Mouse (Mus musculus) midbrain, embryonic 16.5 days (tissue): ENCODE measurements at regions not wholly inside any gene's neighbourhood (a gene's known extent, or its start where the extent isn't known, plus 50 kb on each side); places are given as distances from the start of the nearest gene placed in this dataset.

Experiments
- ATAC-seq: fragments of 200-750 bp; cut with Nextera tagmentation; 2 replicates; pipeline ENCODE4 v1.8.0; 2017; ENCODE audit warnings: moderate TSS enrichment
- H3K27ac ChIP-seq: fragments of 300-500 bp; sonication (generic); 2 replicates; pipeline ENCODE4 v1.5.1; 2014; ENCODE audit warnings: mild to moderate bottlenecking, low read length, mixed read lengths
- H3K27me3 ChIP-seq: fragments of 300-500 bp; sonication (generic); 2 replicates; pipeline ENCODE4 v1.6.1; 2014; ENCODE audit warnings: low read depth, low read length, mixed read lengths; ENCODE audit not compliant: control insufficient read depth, insufficient read depth
- H3K36me3 ChIP-seq: fragments of 300-500 bp; sonication (generic); 2 replicates; pipeline ENCODE4 v1.6.1; 2014; ENCODE audit warnings: mild to moderate bottlenecking, low read length, moderate library complexity, mixed read lengths; ENCODE audit not compliant: control insufficient read depth, insufficient read depth
- H3K4me1 ChIP-seq: fragments of 300-500 bp; sonication (generic); 2 replicates; pipeline ENCODE4 v1.6.1; 2014; ENCODE audit warnings: mild to moderate bottlenecking, low read length, mixed read lengths; ENCODE audit not compliant: control insufficient read depth, insufficient read depth
- H3K4me2 ChIP-seq: fragments of 300-500 bp; sonication (generic); 2 replicates; pipeline ENCODE4 v1.6.1; 2014; ENCODE audit warnings: mild to moderate bottlenecking, low read length, mixed read lengths
- H3K4me3 ChIP-seq: fragments of 300-500 bp; sonication (generic); 2 replicates; pipeline ENCODE4 v1.5.1; 2014; ENCODE audit warnings: low read depth, mild to moderate bottlenecking, low read length, moderate library complexity, mixed read lengths
- H3K9ac ChIP-seq: fragments of 300-500 bp; sonication (generic); 2 replicates; pipeline ENCODE4 v1.6.1; 2014; ENCODE audit warnings: low read depth, low read length, mixed read lengths
- H3K9me3 ChIP-seq: fragments of 300-500 bp; sonication (generic); replicated peaks from 2 replicates; pipeline ENCODE4 v1.6.1; 2014; ENCODE audit warnings: mild to moderate bottlenecking, low read length, mixed read lengths; ENCODE audit not compliant: control insufficient read depth, poor library complexity, severe bottlenecking
- WGBS: fragments of 180-500 bp; shearing (Covaris S2); extraction: QIAGEN DNeasy Blood & Tissue Kit; methylation state at CpG from one replicate; pipeline ENCODE4 v1.1.7; 2014; 5-methylcytosine and 5-hydroxymethylcytosine counted together

DNA sequence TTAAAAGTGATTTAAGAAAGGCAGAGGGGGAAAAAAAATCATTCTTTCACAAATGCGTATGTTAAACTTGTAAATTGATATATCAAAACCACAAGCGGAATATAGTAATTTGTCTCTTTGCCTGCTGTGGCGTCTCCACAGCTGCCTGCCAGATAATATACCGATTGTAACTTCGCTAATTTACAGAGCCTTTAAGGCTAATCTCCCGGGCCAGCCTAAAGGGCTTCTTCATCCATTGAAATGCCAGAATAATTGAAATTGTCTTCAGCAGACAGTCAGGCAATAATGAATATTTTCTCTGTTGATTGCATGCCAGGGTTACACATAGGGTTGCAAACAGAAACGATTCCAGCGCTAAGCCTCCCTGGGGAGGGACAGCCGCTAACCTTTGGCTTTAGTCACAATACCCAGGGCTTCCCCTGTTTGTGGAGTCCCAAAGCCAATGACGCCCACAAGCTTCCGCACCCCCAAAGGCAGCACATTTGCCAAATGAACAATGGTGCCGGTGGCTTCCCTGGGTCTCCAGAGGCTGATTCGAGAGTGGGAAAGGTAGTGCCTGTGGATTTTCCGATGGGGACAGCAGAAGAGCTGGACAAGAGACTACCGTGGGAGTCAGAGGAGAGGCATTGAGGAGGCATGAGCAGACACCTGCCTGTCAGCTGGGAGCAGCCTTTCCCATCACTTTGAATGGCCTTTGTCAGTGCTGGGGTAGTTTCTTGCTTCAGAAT lies 248.2 kb upstream of the 4930412O13Rik start:
- Histone ChIP-seq H3K4me2 (peak overlapping the region; percentile 51), H3K4me1 (peaks cover 10% of the 10 kb centered on the region), H3K4me3 (peak overlapping the region; percentile 19), H3K27me3 (no peaks in the 10 kb centered on the region), H3K27ac (no peak overlapping the region), H3K36me3 (no peaks in the 10 kb centered on the region), H3K9me3 (no peaks in the 10 kb centered on the region), H3K9ac (peak overlapping the region; percentile 61; the same call in 1 of the 2 replicates)
- 7% methylated on average over 15 of the region's 15 CpGs for WGBS
- ATAC-seq = peak; percentile 53; the same call in 1 of the 2 replicates

DNA sequence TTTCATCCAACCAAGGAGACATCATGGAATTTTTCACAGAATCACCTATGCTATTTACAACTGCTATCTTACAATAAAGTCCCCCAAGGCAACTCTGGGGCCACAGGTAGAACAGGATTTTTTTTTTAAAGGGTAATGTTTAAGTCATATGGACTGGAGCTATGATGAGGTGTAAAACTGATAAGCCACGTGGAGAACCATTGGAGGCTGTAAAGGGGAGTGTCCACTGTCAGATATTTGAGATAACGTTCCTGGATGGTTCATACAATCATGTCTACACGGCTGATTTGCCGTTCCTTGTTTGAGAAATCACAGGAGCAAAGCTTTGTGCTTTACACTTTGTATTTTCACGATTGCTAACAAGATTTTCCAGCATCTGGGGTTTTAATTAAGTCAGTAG lies 241.8 kb upstream of the 4930412O13Rik start:
- H3K27ac ChIP-seq = no peak overlapping the region
- H3K9ac ChIP-seq = no peak overlapping the region
- WGBS = 23% methylated on average over 5 of the region's 5 CpGs
- H3K27me3 ChIP-seq = no peaks in the 10 kb centered on the region
- H3K9me3 ChIP-seq = no peaks in the 10 kb centered on the region
- H3K4me2 ChIP-seq = no peak overlapping the region
- no peaks in the 10 kb centered on the region for H3K36me3 ChIP-seq
- ATAC-seq = no peak
- H3K4me3 ChIP-seq = no peak overlapping the region
- H3K4me1 ChIP-seq = no peaks in the 10 kb centered on the region

DNA sequence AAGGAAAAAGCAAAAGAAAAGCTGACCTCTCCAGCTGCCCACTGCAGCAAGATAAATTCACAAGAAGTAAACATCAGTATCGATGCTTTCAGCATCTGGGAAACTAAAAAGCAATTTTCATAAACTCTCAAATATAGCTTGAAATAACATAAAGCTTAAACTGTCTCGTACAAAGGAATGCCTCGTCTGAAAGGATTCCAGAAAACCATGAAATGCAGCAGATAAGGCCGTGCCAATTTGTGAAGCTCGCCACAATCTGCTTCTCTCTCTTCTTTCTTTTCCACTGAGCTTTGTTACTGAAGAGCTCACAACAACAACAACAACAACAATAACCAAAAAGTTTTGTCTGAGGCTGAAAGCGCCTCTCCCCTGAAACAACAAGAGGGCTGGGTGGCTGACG lies 239.4 kb upstream of the 4930412O13Rik start:
- Histone ChIP-seq H3K4me3 (no peak overlapping the region), H3K9ac (no peak overlapping the region), H3K4me1 (no peaks in the 10 kb centered on the region), H3K27ac (no peak overlapping the region), H3K9me3 (no peaks in the 10 kb centered on the region), H3K27me3 (no peaks in the 10 kb centered on the region), H3K36me3 (no peaks in the 10 kb centered on the region), H3K4me2 (no peak overlapping the region)
- ATAC-seq = no peak
- WGBS = 59% methylated on average over 7 of the region's 7 CpGs

DNA sequence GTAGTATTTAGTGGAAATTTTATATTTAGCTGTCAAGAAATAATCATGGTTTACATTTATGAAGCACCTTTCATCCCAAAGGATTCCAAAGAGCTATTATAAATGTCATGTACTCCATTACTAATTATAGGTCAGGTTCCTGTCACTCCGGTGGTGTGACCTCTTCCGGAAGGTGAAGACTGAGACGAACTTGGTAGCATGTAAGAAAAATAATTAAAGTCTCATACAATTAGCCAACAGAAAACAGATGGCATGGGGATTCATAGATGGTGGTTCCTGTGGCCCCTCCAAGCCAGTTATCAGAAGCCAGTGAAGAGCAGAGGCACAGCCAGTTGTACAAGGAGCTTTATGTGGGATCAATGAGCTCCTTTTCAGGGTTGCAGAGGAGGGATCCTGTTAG lies 238.6 kb upstream of the 4930412O13Rik start:
- H3K9ac ChIP-seq = no peak overlapping the region
- H3K4me1 ChIP-seq = no peaks in the 10 kb centered on the region
- H3K36me3 ChIP-seq = no peaks in the 10 kb centered on the region
- H3K4me2 ChIP-seq = no peak overlapping the region
- WGBS = 80% methylated on average over 3 of the region's 3 CpGs
- no peaks in the 10 kb centered on the region for H3K9me3 ChIP-seq
- H3K27me3 ChIP-seq = no peaks in the 10 kb centered on the region
- H3K4me3 ChIP-seq = no peak overlapping the region
- no peak for ATAC-seq
- no peak overlapping the region for H3K27ac ChIP-seq

DNA sequence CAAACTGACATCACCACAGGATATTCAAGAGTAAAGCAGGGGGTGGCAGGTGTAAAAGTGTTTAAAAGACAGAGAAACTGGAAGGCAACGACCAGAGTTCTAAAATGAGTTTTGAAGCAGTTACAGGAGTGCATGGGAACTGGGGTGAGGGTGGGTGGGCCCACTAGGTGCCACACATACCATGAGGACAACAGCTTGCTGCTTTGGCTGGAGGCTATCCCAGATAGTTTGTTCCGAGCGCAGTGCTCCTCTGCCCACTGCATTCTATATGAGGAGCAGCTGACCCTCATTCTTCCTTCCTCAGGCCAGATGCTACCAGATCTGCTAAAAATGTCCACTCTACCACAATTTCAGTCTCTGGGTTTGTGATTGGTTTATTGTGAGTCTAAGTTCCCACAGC lies 234.6 kb upstream of the 4930412O13Rik start:
- Histone ChIP-seq H3K9me3 (no peaks in the 10 kb centered on the region), H3K36me3 (no peaks in the 10 kb centered on the region), H3K4me1 (no peaks in the 10 kb centered on the region), H3K9ac (no peak overlapping the region), H3K4me2 (no peak overlapping the region), H3K27me3 (no peaks in the 10 kb centered on the region), H3K27ac (no peak overlapping the region), H3K4me3 (no peak overlapping the region)
- no peak for ATAC-seq
- 75% methylated on average over 3 of the region's 3 CpGs for WGBS

DNA sequence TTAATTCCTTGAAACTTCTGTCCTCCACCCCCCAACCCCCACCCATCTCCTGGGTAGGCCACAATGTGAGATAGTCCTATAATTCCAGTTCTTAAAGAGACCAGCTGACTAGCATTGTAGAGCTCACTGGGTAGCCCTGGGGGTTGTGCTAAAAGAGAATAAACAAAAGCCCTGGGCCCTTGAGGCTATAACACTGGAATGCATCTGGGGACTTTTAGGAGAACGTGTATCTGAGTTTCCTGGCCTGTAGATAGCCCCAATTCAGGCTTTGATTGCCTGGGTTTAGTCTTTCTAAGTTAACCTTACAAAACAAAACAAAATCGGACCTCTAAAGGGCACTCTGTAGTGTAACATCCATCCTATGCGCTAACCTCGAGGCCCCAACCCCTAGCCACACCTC lies 234.1 kb upstream of the 4930412O13Rik start:
- H3K27me3 ChIP-seq = no peaks in the 10 kb centered on the region
- H3K36me3 ChIP-seq = no peaks in the 10 kb centered on the region
- no peak overlapping the region for H3K27ac ChIP-seq
- no peak overlapping the region for H3K4me3 ChIP-seq
- no peaks in the 10 kb centered on the region for H3K4me1 ChIP-seq
- no peak for ATAC-seq
- WGBS = 22% methylated on average over 4 of the region's 4 CpGs
- no peak overlapping the region for H3K9ac ChIP-seq
- no peaks in the 10 kb centered on the region for H3K9me3 ChIP-seq
- H3K4me2 ChIP-seq = no peak overlapping the region

DNA sequence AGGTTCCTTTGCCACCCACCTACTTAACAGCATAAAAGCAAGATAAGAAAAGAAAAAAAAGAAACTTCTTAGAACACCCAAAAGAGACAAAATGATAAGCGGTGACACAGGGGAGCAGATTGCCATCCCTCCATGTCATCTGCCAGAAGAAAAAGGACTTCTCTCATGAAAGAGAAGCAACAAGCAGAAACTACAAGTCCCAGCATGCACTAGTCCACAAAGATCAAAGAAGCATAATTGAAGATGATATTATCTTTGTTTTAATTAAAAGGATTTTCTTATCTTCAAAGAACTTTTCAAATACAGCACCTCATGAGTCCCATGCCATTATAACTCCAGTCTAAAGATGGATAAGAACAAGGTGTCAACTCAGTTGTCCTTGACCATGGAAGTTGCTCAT lies 231.0 kb upstream of the 4930412O13Rik start:
- WGBS = 100% methylated on average over 1 of the region's 1 CpGs

DNA sequence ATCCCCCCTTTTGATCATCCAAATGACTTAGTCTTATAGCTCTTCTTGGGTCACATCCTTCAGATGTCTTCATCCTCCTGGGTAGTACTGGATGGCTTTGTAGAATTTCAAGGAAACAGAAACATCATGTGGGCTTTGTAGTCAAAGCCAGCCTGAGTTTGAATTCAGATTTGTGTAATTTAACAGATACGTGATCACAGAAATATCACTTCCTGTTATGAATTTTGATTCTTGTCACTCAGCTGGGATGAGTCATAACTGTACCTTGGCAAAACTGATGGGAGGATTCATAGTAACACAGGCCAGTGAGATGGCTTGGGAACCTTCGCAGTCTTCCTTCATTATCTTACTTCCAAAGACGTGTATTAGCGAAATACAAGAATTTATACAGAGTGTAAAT lies 222.2 kb upstream of the 4930412O13Rik start:
- Histone ChIP-seq H3K4me3 (no peak overlapping the region), H3K27ac (no peak overlapping the region), H3K4me2 (no peak overlapping the region), H3K9ac (no peak overlapping the region), H3K36me3 (no peaks in the 10 kb centered on the region), H3K4me1 (no peaks in the 10 kb centered on the region), H3K27me3 (no peaks in the 10 kb centered on the region), H3K9me3 (no peaks in the 10 kb centered on the region)
- 95% methylated on average over 4 of the region's 4 CpGs for WGBS
- ATAC-seq = no peak

More for the DNA sequence above, 231.0 kb upstream of the 4930412O13Rik start:
- H3K9me3 ChIP-seq = no peaks in the 10 kb centered on the region
- H3K4me2 ChIP-seq = no peak overlapping the region
- H3K27ac ChIP-seq = no peak overlapping the region
- no peaks in the 10 kb centered on the region for H3K36me3 ChIP-seq
- ATAC-seq = no peak
- no peaks in the 10 kb centered on the region for H3K4me1 ChIP-seq
- H3K9ac ChIP-seq = no peak overlapping the region
- H3K27me3 ChIP-seq = no peaks in the 10 kb centered on the region
- no peak overlapping the region for H3K4me3 ChIP-seq

DNA sequence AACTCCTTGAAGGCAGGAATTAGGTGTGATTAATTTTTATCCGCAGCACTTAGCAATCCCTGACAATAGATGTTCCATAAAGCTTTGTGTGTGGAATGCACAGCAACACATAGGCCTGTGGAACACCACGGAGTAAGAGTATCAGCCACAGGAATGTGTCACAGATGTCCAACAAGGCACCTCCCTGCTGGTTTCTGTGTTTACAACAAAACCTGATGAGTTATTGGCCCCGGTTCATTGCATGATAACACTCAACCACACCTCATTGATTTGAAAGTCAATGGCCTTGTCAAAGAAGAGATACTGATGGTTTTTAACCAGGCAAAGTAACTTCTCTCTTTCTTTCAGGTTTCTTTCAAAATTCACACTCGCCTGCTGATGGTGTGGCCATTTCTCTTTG lies 211.4 kb upstream of the 4930412O13Rik start:
- Histone ChIP-seq H3K27me3 (no peaks in the 10 kb centered on the region), H3K36me3 (no peaks in the 10 kb centered on the region), H3K9ac (no peak overlapping the region), H3K4me3 (no peak overlapping the region), H3K27ac (no peak overlapping the region), H3K4me2 (no peak overlapping the region), H3K4me1 (no peaks in the 10 kb centered on the region), H3K9me3 (no peaks in the 10 kb centered on the region)
- no peak for ATAC-seq
- 72% methylated on average over 4 of the region's 4 CpGs for WGBS
